In genomic region chr4:136081729-136082128, GRCm38 (mm10) we compare ENCODE assay signal across 8 mouse cellular contexts. TPM values are rescaled to one million over a fixed set of nuclear protein-coding genes. Genes with fewer than 3 reads are reported as not detected.
DNase-seq lines count a peak whose midpoint lies in the region; ATAC-seq and TF ChIP-seq lines count a peak whose summit lies in the region.

No protein-coding gene starts in this region.

- H3K36me3 ChIP-seq in hindbrain, embryonic 15.5 days, result no peaks in the 10 kb centered on the region

- peak overlapping the region; percentile 85 for H3K4me2 ChIP-seq in hindbrain, embryonic 15.5 days

- ATAC-seq in hindbrain, embryonic 15.5 days (ENCODE audit: low FRiP score, low read depth), result no peak
- no peak for ATAC-seq in erythroblast, adult 5-6 weeks (replicated peaks; ENCODE audit: low FRiP score, poor library complexity, severe bottlenecking)

- DNase-seq in left cerebral cortex, adult 18-20 months (ENCODE audit: low spot score in 2 of 2), result peak; percentile 16
- DNase-seq in left cerebral cortex, adult 11 months (ENCODE audit: low spot score), result no peak
- DNase-seq in lung, postnatal 36 days, result peak; percentile 57
- peak; percentile 56 to 62 for DNase-seq in spleen, postnatal 14 days (ENCODE audit: low spot score in 2 of 2)
- no peak for DNase-seq in ovary, postnatal 14 days (ENCODE audit: low spot score)

- peak overlapping the region; percentile 49 for H3K9ac ChIP-seq in hindbrain, embryonic 15.5 days

- H3K27ac ChIP-seq in cortical plate, adult 2 months (ENCODE audit: insufficient read depth, low read length), result no peak overlapping the region
- no peak overlapping the region for H3K27ac ChIP-seq in hindbrain, embryonic 15.5 days (replicated peaks)

- no peaks in the 10 kb centered on the region for H3K4me1 ChIP-seq in cortical plate, adult 2 months (ENCODE audit: control insufficient read depth, insufficient read depth, low read length)
- peaks cover 8% of the 10 kb centered on the region for H3K4me1 ChIP-seq in hindbrain, embryonic 15.5 days (replicated peaks)

- H3K27me3 ChIP-seq in hindbrain, embryonic 15.5 days, result peaks cover 16% of the 10 kb centered on the region

- no peaks in the 10 kb centered on the region for H3K9me3 ChIP-seq in hindbrain, embryonic 15.5 days

- WGBS in hindbrain, embryonic 15.5 days, result 4% methylated on average over 28 of the region's 28 CpGs

- TF ChIP-seq POLR2A in cortical plate, adult 2 months (IDR thresholded peaks at IDR 0.05; ENCODE audit: extremely low read depth, insufficient read depth, low read length), result no peak

- no peak for TF ChIP-seq CTCF in cortical plate, adult 2 months (IDR thresholded peaks at IDR 0.05; ENCODE audit: extremely low read depth, insufficient read depth, low read length)

- H3K4me3 ChIP-seq in cortical plate, adult 2 months (ENCODE audit: insufficient read depth, low read length), result peak overlapping the region; percentile 10; the same call in 1 of the 2 replicates
- peak overlapping the region; percentile 38 for H3K4me3 ChIP-seq in hindbrain, embryonic 15.5 days

RNA-seq across cellular contexts. Expression of gene Rpl11, which starts 28.5 kb away (rescaled TPM):
- 100 to 1,000 TPM; 277 to 280 TPM for total RNA-seq in left cerebral cortex, adult 18-20 months (2021)
- 511 and 520 TPM in 2 replicates for polyA plus RNA-seq in cortical plate, adult 2 months (2012; rRNA removed)
- 257 and 270 TPM in 2 replicates for polyA plus RNA-seq in hindbrain, embryonic 15.5 days (2015; fragmentation: Nextera tagmentation; extraction: Ambion mirVana)
- 304 and 345 TPM in 2 replicates for total RNA-seq in erythroblast, adult 5-6 weeks (2015; ENCODE audit: low replicate concordance)
- total RNA-seq in erythroblast, adult 5-6 weeks (2017; ENCODE audit: low replicate concordance), result 128 and 153 TPM in 2 replicates

Comparison
In these comparisons a context has a peak if more than half of its experiments do, and no peak if none do; other contexts are left out.
1. DNase-seq: peak in left cerebral cortex, adult 18-20 months (2 of 2), lung, postnatal 36 days (single experiment) and spleen, postnatal 14 days (2 of 2); none in left cerebral cortex, adult 11 months (single experiment) and ovary, postnatal 14 days (single experiment).